Mouse (Mus musculus) CH12.LX (cell line): ENCODE data around the gene Trpv4. TPM values are rescaled to one million over a fixed set of nuclear protein-coding genes. Genes with fewer than 3 reads are reported as not detected.

Experiments used
- DNase-seq: peaks from one replicate; pipeline ENCODE4 v3.0.0-alpha.2; 2013; ENCODE audit errors: extremely low read depth
- H3K27ac ChIP-seq: 2 replicates; pipeline ENCODE4 v1.5.1; 2012; ENCODE audit warnings: low read depth, mild to moderate bottlenecking, control low read depth, moderate library complexity; ENCODE audit not compliant: insufficient read depth
- H3K27me3 ChIP-seq: replicated peaks from 2 replicates; pipeline ENCODE3; 2012; ENCODE audit warnings: inconsistent platforms
- H3K36me3 ChIP-seq, 2 experiments: replicated peaks in 1 of 2; 2 replicates each; pipeline versions ENCODE3 to v1.6.1; 2012; ENCODE audit warnings: inconsistent platforms in 1 of 2, low read length in 1 of 2, mild to moderate bottlenecking in 1 of 2, mixed read lengths in 1 of 2, moderate library complexity in 1 of 2; ENCODE audit not compliant: control insufficient read depth in 1 of 2, insufficient read depth in 1 of 2
- H3K4me1 ChIP-seq, 2 experiments: 2 replicates each; pipeline ENCODE4 v1.6.1; 2012; ENCODE audit warnings: inconsistent platforms in 1 of 2, moderate library complexity in 1 of 2; ENCODE audit not compliant: insufficient read depth in 2 of 2, control insufficient read depth in 1 of 2
- H3K4me2 ChIP-seq: 2 replicates; pipeline ENCODE4 v1.6.1; 2012; ENCODE audit warnings: low read depth, mild to moderate bottlenecking, control low read depth; ENCODE audit not compliant: poor library complexity, insufficient read depth, severe bottlenecking
- H3K4me3 ChIP-seq, 3 experiments: fragments of 150-350 bp in 1 of 3; sonication (generic) in 1 of 3; replicated peaks in 1 of 3; 2 replicates each; pipeline versions ENCODE3 to v1.5.1; 2011 to 2012; ENCODE audit warnings: low read depth in 2 of 3, low read length in 2 of 3, mild to moderate bottlenecking in 2 of 3, moderate library complexity in 2 of 3, control low read depth in 1 of 3, improper control_type of control experiment in 1 of 3, inconsistent platforms in 1 of 3, mixed read lengths in 1 of 3; ENCODE audit not compliant: poor library complexity in 1 of 3
- H3K79me2 ChIP-seq: replicated peaks from 2 replicates; pipeline ENCODE4 v1.6.1; 2012; ENCODE audit warnings: mild to moderate bottlenecking, moderate library complexity; ENCODE audit not compliant: control insufficient read depth, poor library complexity, insufficient read depth, severe bottlenecking; ENCODE audit errors: extremely low read depth
- H3K9ac ChIP-seq: 2 replicates; pipeline ENCODE4 v1.6.1; 2012; ENCODE audit warnings: low read depth, mild to moderate bottlenecking, control low read depth, moderate library complexity; ENCODE audit not compliant: insufficient read depth
- H3K9me3 ChIP-seq: replicated peaks from 2 replicates; pipeline ENCODE3; 2012; ENCODE audit warnings: low read length, inconsistent platforms, mixed read lengths
- BHLHE40 ChIP-seq: IDR thresholded peaks from 2 replicates; pipeline ENCODE4 v1.6.1; 2011; ENCODE audit warnings: mild to moderate bottlenecking, low read depth, low read length, improper control_type of control experiment
- CHD1 ChIP-seq: IDR thresholded peaks from 2 replicates; pipeline ENCODE4 v1.6.1; 2012; ENCODE audit warnings: low read depth, low read length, improper control_type of control experiment, inconsistent platforms
- CHD2 ChIP-seq: IDR thresholded peaks from 2 replicates; pipeline ENCODE4 v1.6.1; 2011; ENCODE audit warnings: low read length, improper control_type of control experiment
- CTCF ChIP-seq, 2 experiments: IDR thresholded peaks in 1 of 2; conservative IDR thresholded peaks in 1 of 2; 2 replicates each; pipeline ENCODE4 v1.5.1; 2011 to 2012; ENCODE audit warnings: low read depth in 2 of 2, low read length in 2 of 2, improper control_type of control experiment in 1 of 2, inconsistent platforms in 1 of 2, mild to moderate bottlenecking in 1 of 2, moderate library complexity in 1 of 2
- E2F4 ChIP-seq: IDR thresholded peaks from 2 replicates; pipeline ENCODE4 v1.6.1; 2011; ENCODE audit warnings: low read depth, low read length, improper control_type of control experiment; ENCODE audit not compliant: insufficient replicate concordance
- ELF1 ChIP-seq: IDR thresholded peaks from 2 replicates; pipeline ENCODE4 v1.6.1; 2014; ENCODE audit warnings: low read depth, mild to moderate bottlenecking, inconsistent platforms, low read length, improper control_type of control experiment
- EP300 ChIP-seq: IDR thresholded peaks from 2 replicates; pipeline ENCODE4 v1.6.1; 2011; ENCODE audit warnings: low read length, improper control_type of control experiment
- ETS1 ChIP-seq: conservative IDR thresholded peaks from 2 replicates; pipeline ENCODE4 v1.6.1; 2012; ENCODE audit warnings: low read depth, mild to moderate bottlenecking, inconsistent platforms, low read length, improper control_type of control experiment, moderate library complexity
- GABPA ChIP-seq: IDR thresholded peaks from 2 replicates; pipeline ENCODE4 v1.6.1; 2012; ENCODE audit warnings: low read depth, low read length, improper control_type of control experiment, inconsistent platforms; ENCODE audit not compliant: insufficient replicate concordance
- HCFC1 ChIP-seq: IDR thresholded peaks from 2 replicates; pipeline ENCODE4 v1.6.1; 2012; ENCODE audit warnings: low read depth, mild to moderate bottlenecking, inconsistent platforms, low read length, improper control_type of control experiment
- IRF4 ChIP-seq: IDR thresholded peaks from 2 replicates; pipeline ENCODE4 v1.6.1; 2014; ENCODE audit warnings: low read depth, mild to moderate bottlenecking, inconsistent platforms, low read length, improper control_type of control experiment
- JUN ChIP-seq: IDR thresholded peaks from 2 replicates; pipeline ENCODE4 v1.6.1; 2011; ENCODE audit warnings: low read depth, mild to moderate bottlenecking, low read length, improper control_type of control experiment, moderate library complexity; ENCODE audit not compliant: insufficient read depth
- JUND ChIP-seq: conservative IDR thresholded peaks from 2 replicates; pipeline ENCODE4 v1.6.1; 2011; ENCODE audit warnings: low read depth, low read length, improper control_type of control experiment
- KAT2A ChIP-seq: IDR thresholded peaks from 2 replicates; pipeline ENCODE4 v1.6.1; 2012; ENCODE audit warnings: low read length, improper control_type of control experiment, inconsistent platforms; ENCODE audit not compliant: insufficient replicate concordance
- MAFK ChIP-seq: IDR thresholded peaks from 2 replicates; pipeline ENCODE4 v1.6.1; 2011; ENCODE audit warnings: low read length, improper control_type of control experiment; ENCODE audit not compliant: insufficient replicate concordance
- MAX ChIP-seq: IDR thresholded peaks from 2 replicates; pipeline ENCODE4 v1.6.1; 2011; ENCODE audit warnings: low read length, improper control_type of control experiment
- MAZ ChIP-seq: IDR thresholded peaks from 2 replicates; pipeline ENCODE4 v1.6.1; 2012; ENCODE audit warnings: low read depth, mild to moderate bottlenecking, inconsistent platforms, low read length, improper control_type of control experiment, moderate library complexity
- MEF2A ChIP-seq: IDR thresholded peaks from 2 replicates; pipeline ENCODE4 v1.6.1; 2014; ENCODE audit warnings: low read depth, mild to moderate bottlenecking, inconsistent platforms, low read length, improper control_type of control experiment, borderline replicate concordance
- MXI1 ChIP-seq: IDR thresholded peaks from 2 replicates; pipeline ENCODE4 v1.6.1; 2011; ENCODE audit warnings: mild to moderate bottlenecking, low read depth, low read length, improper control_type of control experiment
- MYC ChIP-seq: IDR thresholded peaks from 2 replicates; pipeline ENCODE4 v1.6.1; 2011; ENCODE audit warnings: low read depth, mild to moderate bottlenecking, improper control_type of control experiment, low read length
- NELFE ChIP-seq: IDR thresholded peaks from 2 replicates; pipeline ENCODE4 v1.6.1; 2011; ENCODE audit warnings: low read depth, low read length, improper control_type of control experiment
- NRF1 ChIP-seq: IDR thresholded peaks from 2 replicates; pipeline ENCODE4 v1.6.1; 2014; ENCODE audit warnings: low read depth, mild to moderate bottlenecking, inconsistent platforms, low read length, improper control_type of control experiment, moderate library complexity
- PAX5 ChIP-seq: IDR thresholded peaks from 2 replicates; pipeline ENCODE4 v1.6.1; 2012; ENCODE audit warnings: low read length, inconsistent platforms, mixed read lengths
- POLR2A ChIP-seq: IDR thresholded peaks from 2 replicates; pipeline ENCODE4 v1.6.1; 2011; ENCODE audit warnings: low read depth, mild to moderate bottlenecking, improper control_type of control experiment, low read length
- POLR2AphosphoS2 ChIP-seq: IDR thresholded peaks from 2 replicates; pipeline ENCODE4 v1.6.1; 2011; ENCODE audit warnings: low read depth, low read length, improper control_type of control experiment
- RAD21 ChIP-seq: IDR thresholded peaks from 2 replicates; pipeline ENCODE4 v1.6.1; 2011; ENCODE audit warnings: low read depth, mild to moderate bottlenecking, low read length, improper control_type of control experiment, moderate library complexity
- RCOR1 ChIP-seq: conservative IDR thresholded peaks from 2 replicates; pipeline ENCODE4 v1.6.1; 2012; ENCODE audit warnings: low read depth, mild to moderate bottlenecking, inconsistent platforms, low read length, improper control_type of control experiment
- SIN3A ChIP-seq: IDR thresholded peaks from 2 replicates; pipeline ENCODE4 v1.6.1; 2012; ENCODE audit warnings: low read length, improper control_type of control experiment, inconsistent platforms
- SMC3 ChIP-seq: IDR thresholded peaks from 2 replicates; pipeline ENCODE4 v1.6.1; 2011; ENCODE audit warnings: low read depth, low read length, improper control_type of control experiment
- TBP ChIP-seq: conservative IDR thresholded peaks from 2 replicates; pipeline ENCODE4 v1.6.1; 2011; ENCODE audit warnings: low read depth, low read length, improper control_type of control experiment
- TCF12 ChIP-seq: IDR thresholded peaks from 2 replicates; pipeline ENCODE4 v1.6.1; 2014; ENCODE audit warnings: low read depth, mild to moderate bottlenecking, inconsistent platforms, low read length, improper control_type of control experiment
- UBTF ChIP-seq: IDR thresholded peaks from 2 replicates; pipeline ENCODE4 v1.6.1; 2012; ENCODE audit warnings: low read depth, mild to moderate bottlenecking, inconsistent platforms, low read length, improper control_type of control experiment, moderate library complexity
- USF1 ChIP-seq: IDR thresholded peaks from 2 replicates; pipeline ENCODE4 v1.6.1; 2014; ENCODE audit warnings: low read depth, mild to moderate bottlenecking, inconsistent platforms, low read length, improper control_type of control experiment
- USF2 ChIP-seq: conservative IDR thresholded peaks from 2 replicates; pipeline ENCODE4 v1.6.1; 2011; ENCODE audit warnings: low read depth, low read length, improper control_type of control experiment
- ZC3H11A ChIP-seq: IDR thresholded peaks from 2 replicates; pipeline ENCODE4 v1.6.1; 2012; ENCODE audit warnings: low read depth, mild to moderate bottlenecking, inconsistent platforms, low read length, improper control_type of control experiment
- ZKSCAN1 ChIP-seq: IDR thresholded peaks from 2 replicates; pipeline ENCODE4 v1.6.1; 2012; ENCODE audit warnings: low read depth, inconsistent platforms, low read length, improper control_type of control experiment, borderline replicate concordance
- ZMIZ1 ChIP-seq: IDR thresholded peaks from 2 replicates; pipeline ENCODE4 v1.6.1; 2012; ENCODE audit warnings: low read depth, mild to moderate bottlenecking, inconsistent platforms, low read length, improper control_type of control experiment
- ZNF384 ChIP-seq: IDR thresholded peaks from 2 replicates; pipeline ENCODE4 v1.6.1; 2012; ENCODE audit warnings: low read depth, low read length, improper control_type of control experiment, inconsistent platforms
- dilution Hi-C: fragments of 300-500 bp; cut with MboI; formaldehyde crosslinking; loops from 2 replicates; pipeline ENCODE4 v1.14.3; 2020; ENCODE audit warnings: low sequenced_read_pairs; ENCODE audit not compliant: extremely low pct_unique_long_range_greater_than_20kb, extremely low pct_ligation_motif_present
- in situ Hi-C: fragments of 300-500 bp; cut with MboI; formaldehyde crosslinking; loops from 3 replicates; pipeline ENCODE4 v1.14.3; 2019; ENCODE audit warnings: low sequenced_read_pairs, low pct_ligation_motif_present, low pct_unique_long_range_greater_than_20kb, mixed read lengths
- polyA plus RNA-seq: library from polyadenylated mRNA; unstranded; fragments of >175 nt; gene quantifications from 2 replicates; pipeline ENCODE4 v1.2.1, GENCODE M21; 2012; ENCODE audit warnings: low read depth; ENCODE audit not compliant: insufficient read length
- total RNA-seq, 2 experiments: library from RNA; depleted of rRNA; stranded (reverse); fragments of 300-350 nt in 1 of 2; fragments of >200 nt in 1 of 2; gene quantifications; 2 replicates each; pipeline ENCODE4 v1.2.3; 2012 to 2014

The Trpv4 gene
- total and polyA plus RNA-seq, 3 experiments = 0.24 TPM; not detected in 2

DNA sequence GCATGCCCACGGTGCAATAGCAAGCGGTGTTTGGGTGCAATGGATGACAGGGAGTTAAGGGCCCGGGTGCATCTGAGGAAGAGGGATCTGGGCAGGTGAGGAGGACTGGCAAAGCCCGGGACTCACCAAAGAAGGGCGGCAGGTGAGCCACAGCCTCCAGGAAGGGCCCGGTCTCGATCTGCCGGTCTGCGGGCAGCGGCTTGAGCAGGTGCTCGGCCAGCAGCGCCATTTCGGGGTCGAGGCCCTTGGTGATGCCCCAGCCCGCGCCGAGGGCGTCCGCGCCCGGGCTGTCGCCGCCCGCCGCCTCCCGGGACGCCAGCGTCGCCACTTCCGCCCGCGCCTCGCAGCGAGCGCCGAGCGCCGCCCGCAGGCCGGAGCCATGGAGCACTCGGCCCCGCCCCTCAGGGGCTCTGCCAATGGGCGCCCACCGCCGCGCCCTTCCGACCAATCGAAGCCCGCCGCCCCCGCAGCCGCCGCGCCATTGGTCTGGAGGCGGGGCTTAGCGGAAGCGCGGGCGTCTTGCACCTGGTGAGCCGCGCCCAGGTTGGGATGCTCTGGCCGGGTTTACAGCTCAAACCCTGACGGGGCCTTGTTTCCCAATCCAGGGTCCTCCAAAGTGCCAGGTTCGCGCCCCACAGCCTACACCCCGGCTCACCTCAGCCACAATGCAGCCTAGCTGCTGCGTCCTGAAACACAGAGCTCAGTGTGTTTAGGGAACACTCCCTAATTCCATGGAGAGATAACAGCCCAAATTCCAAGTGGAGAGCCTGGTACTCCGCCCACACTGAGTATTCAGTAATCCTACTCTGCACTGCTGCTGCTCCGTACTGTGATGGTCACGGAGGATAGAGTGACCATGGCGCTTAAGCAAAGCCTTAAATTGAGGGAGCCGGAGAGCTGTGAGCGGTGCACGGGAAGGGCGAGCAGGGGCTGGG is 32.7 kb upstream of the Trpv4 start, which contains the start of gene Gltp:
Gene Gltp (minus strand): TSS at position 352 of the 935 bp plus-strand sequence.
- H3K36me3 ChIP-seq = peaks cover 0 to 18% of the 10 kb centered on the region in 2 experiments
- peaks cover 13 to 39% of the 10 kb centered on the region in 2 experiments for H3K4me1 ChIP-seq
- H3K27me3 ChIP-seq = peaks cover 14% of the 10 kb centered on the region
- H3K4me3 ChIP-seq = peak within 1 kb of the TSS; percentile 79 to 94 (median 89)
- peak within 1 kb of the TSS; percentile 87 for H3K4me2 ChIP-seq
- no peaks in the 10 kb centered on the region for H3K9me3 ChIP-seq
- peak; percentile 91 for DNase-seq
- no peak within 1 kb of the TSS for H3K27ac ChIP-seq
- in situ Hi-C loops (loop anchor here (5.0 kb wide), 1 partner anchor 59 kb away; no protein-coding TSS in a partner anchor), dilution Hi-C loops (no loop called here)
- TF ChIP-seq SMC3 (peak; percentile 18), CTCF (conservative IDR thresholded peaks at IDR 0.05 in 1 of 2, IDR thresholded peaks at IDR 0.05 in 1 of 2; ENCODE audit: low read depth in 2 of 2, low read length in 2 of 2) (peak in 1 of 2 experiments; percentile 56; a peak in 2 of 4 replicates), MYC (no peak), TBP (no peak), RCOR1 (no peak), HCFC1 (no peak), IRF4 (no peak), UBTF (no peak), CHD2 (peak; percentile 87), USF1 (no peak), MAZ (no peak), BHLHE40 (no peak), MXI1 (no peak; the same call in 1 of the 2 replicates), E2F4 (no peak), MEF2A (0 out of 2 replicates have a peak, but pooled peaks have one; percentile 25), USF2 (no peak), ZMIZ1 (peak; percentile 48; the same call in 1 of the 2 replicates), SIN3A (no peak), ZC3H11A (no peak), MAX (no peak), CHD1 (no peak), NRF1 (no peak; the same call in 1 of the 2 replicates), ELF1 (peak; percentile 90), JUN (no peak), RAD21 (peak; percentile 20), ZNF384 (no peak), TCF12 (peak; percentile 68; the same call in 1 of the 2 replicates), POLR2AphosphoS2 (no peak), JUND (no peak), EP300 (no peak), GABPA (no peak), ZKSCAN1 (no peak), NELFE (peak; percentile 76), KAT2A (0 out of 2 replicates have a peak, but pooled peaks have one; percentile 31), ETS1 (no peak), PAX5 (no peak), POLR2A (peak; percentile 73), MAFK (no peak)
- no peaks in the 10 kb centered on the region for H3K79me2 ChIP-seq
- peak within 1 kb of the TSS; percentile 76 for H3K9ac ChIP-seq
